Mouse (Mus musculus) adrenal gland, adult (tissue): ENCODE measurements around the gene Erc2.

Experiments used
- DNase-seq, 2 experiments: peaks; one replicate each; pipeline ENCODE4 v3.0.0; 2022 to 2023; ENCODE audit warnings: low spot score in 1 of 2; ENCODE audit not compliant: inconsistent age in 2 of 2

Erc2 gene

DNA sequence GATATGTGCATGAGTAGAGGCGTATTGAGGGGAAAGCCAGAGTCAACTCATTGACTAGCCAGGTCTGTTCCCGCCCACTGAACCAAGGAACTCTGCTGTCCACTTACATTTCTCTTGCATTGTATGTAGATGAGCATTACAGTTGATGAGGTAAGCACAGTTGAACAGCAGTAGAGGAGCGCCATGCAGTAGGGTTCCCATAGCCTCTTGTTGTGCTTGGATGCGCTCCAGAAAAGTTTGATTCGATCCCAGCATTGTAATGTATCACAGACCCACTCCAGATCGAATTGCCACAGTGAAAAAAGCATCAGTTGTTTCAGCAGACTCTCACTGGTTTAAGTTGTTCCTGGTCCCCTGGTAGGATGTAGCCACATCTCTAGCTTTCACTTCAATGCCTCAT is 656.7 kb downstream of the Erc2 start:
- no peak for DNase-seq

DNA sequence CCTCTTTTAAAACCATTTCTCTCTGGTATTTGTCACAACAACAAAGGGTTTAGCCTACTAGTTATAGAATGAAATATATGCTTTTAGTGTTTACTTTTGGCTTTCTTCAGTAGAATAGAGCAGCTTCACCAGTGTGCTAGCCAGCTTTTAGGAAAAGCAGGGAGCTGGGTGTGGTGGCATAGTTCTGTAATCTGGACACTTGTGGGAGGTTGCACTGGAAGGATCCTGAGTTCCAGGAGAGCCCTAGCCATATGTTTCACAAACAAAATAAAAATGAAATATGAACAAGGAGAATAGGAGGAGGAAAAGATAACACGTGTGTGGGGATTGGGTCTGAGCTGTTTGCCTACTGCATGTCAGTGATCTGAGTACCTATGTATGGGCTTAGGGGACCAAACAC is 658.1 kb downstream of the Erc2 start:
- DNase-seq = no peak

DNA sequence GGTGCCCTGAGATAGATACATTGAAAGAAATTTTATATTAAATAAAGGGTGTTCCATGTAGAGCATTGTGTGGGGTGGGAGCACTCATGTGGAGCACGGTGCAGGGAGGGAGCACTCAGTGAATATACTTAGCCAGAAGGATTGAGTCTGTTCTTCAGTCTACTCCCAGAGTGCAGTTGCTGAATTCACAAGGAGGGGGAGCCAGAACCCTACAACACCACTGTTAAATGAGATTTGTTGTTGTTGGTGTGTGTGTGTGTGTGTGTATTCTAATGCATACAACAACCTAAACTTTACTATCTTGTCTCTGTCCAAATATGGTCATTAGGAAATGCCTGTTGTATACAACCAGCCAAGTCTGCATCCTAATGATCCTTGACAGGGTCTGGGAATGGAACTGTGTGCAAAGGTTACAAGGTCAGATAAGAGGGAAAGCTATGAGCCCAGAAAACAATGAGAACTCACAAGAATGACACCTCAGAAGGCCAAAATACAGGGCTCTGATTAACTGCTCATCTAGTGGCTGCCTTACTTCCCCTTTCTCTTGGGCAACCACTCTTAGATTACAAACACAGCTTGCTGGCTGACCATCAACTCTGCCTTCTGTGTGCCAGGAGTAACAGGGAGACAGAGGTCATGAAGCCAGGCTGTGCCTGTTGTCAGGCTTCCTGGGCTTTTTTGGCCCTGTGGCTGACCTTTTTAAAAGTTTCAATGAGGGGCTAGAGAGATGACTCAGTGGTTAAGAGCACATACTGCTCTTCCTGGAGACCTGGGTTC is 661.3 kb downstream of the Erc2 start:
- DNase-seq = peak in 1 of 2 experiments; percentile 81

DNA sequence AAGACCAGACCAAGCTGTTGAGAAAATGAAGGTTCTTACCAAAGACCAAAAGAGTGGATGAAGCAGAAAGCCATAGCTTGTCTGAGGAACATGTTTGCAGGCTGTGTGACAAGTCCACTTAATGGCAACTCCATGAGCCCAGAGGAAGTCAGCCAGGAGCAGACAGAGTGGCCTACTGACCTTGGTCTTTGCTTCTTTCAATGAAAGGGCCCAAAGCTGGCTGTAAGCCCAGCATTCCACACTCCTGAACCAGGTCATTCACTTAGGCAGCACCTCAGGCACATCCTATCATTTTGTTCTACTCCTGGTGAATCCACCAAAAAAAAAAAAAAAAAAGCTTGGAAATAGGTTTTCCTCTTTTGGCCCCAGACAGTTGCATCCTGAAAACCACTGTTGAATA is 664.3 kb downstream of the Erc2 start:
- peak; percentile 49 to 72 for DNase-seq

DNA sequence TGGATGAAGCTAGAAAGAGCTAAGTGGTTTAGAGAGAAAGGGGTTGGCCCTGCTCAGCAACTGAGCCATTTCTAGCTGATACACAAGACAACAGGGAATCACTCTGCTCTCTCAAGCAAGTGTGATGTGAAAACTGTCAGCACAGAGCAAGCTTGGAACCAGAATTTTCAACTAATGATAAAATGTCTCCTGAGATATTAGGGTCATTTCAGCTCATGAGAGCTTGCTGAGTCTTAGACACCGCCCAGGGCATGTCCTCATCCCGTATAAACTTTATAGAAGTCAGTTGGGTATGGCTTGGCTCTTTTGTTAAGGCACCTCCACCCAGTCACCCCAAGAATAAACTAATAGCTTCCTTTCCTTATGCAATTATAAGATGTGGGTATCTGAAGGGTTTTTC is 666.0 kb downstream of the Erc2 start:
- no peak for DNase-seq

DNA sequence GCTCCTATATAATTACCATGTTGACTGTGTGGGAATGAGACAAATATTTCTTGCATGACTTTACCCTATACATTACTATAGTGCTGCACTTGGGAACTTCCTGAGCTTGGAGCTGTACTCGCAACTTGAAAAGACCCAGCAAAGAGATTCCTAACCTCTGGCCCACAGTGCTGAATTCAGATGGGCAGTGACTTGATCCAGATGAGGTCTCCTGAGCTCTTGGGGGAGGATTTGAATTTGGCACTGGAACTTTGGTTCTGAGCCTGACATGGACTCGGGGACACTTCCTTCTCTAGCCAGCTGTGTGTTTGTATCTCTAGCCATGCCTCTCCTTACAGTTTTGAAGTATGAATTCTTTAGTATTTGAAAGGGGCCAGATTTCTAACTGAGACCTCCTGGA is 666.7 kb downstream of the Erc2 start:
- DNase-seq = no peak

DNA sequence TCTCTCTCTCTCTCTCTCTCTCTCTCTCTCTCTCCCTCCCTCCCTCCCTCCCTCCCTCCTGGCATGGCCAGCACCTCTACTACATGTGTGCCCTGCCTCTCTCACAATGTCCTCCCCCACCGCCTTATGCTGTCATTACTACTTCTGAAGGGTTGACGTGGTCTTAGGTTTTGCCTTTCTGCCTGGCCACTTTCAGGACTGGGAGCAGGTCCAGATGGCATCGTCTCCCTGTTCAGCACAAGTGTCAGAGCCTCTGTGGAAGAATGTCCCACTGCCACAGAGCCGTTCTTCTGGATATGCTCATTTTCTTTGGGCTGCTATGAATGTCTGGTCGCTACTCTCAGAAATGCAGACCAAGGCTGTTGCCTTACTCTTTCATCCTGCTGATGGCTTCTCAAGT is 671.7 kb downstream of the Erc2 start:
- no peak for DNase-seq

DNA sequence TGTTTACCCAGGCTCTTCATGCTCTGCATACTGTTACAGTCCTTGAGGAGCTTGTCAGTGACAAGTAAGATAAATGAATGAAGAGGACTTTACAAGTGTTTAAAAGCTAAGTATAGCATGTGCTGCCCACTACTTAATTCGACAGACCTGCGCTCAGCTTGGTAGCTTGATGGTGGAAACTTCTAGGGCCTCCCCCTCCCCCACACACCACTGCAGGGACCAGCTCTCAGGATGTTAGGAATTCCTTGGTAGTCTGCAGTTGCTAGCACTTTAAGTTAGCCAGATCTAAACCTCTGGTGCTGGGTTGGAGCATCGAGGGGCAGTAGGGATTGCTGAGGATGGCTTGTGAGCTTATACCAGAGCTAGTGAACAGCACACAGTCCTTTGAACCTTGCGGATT is 672.9 kb downstream of the Erc2 start:
- DNase-seq = no peak

DNA sequence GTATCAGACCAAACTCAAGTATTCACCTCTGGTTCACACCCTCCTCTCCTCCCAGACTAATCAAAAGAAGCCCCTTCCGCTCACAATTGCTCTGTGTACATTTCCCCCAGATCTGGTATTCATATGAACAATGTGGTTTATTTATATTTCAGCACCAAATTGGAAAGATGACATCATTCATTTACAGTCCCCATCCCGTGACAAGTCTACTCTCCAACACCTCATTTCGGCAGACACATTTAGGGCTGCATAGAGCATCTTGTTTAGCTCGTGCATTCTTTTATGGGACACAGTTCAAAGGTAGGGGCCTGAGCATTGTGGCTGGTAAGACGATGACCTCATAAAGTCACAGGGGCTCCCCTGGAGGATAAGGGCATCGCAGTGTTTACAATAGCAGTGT is 677.9 kb downstream of the Erc2 start:
- DNase-seq = no peak

DNA sequence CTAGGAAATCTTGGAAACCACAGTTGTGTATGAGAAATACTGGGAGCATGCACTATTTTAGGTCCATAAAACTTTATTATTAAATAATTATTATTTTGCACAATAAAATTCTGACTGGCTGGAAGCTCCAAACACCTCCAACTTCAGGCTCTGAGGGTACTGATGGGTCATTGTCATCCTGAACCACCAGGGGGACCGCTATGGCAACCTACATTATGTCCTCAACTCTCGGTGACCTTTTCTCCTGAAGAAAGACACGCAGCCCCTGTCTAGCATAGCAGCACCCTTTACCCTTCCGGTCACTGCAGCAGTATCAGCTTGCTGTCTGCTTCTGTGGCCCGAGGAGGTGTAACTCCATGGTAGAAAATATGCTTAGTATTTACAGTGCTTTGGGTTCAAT is 679.0 kb downstream of the Erc2 start:
- DNase-seq = peak; percentile 25 to 40

DNA sequence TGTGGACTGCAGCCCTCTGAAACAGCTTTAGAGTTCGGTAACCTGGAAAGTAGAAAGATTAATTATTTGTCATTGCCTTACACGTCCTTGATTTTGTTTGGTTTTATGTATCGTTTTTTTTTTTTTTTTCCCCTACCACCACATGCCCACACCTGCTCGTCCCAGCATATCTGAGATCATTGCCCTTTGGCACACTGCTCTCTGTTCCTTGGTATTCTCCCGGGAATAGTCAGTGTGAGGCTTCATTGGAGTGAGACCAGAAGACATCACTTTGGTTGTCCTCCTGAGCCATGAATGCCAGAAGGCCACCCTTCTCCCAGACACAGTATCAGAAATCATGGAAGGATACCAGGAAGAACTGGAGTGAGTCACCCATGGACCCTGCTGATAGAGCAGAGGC is 681.9 kb downstream of the Erc2 start:
- DNase-seq = peak in 1 of 2 experiments; percentile 44

DNA sequence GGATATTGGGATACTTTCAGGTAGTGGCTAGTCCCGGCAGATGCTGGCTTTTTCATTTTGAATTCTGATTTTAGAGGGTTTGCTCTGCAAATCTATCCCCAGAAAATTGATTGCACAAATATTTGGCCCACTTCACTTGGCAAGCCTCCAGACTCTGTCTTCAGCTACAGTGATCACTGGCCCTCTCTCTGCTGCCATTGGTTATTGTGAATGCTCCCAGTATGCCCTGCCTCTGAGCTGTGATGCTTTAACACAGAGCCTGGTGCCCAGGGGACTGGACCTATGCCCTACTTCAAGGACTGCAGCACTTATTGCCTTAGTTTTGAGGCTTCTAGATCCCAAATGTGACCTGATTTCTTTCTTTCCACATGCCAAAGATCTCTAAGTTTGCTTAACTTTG is 686.4 kb downstream of the Erc2 start:
- DNase-seq = peak in 1 of 2 experiments; percentile 48

DNA sequence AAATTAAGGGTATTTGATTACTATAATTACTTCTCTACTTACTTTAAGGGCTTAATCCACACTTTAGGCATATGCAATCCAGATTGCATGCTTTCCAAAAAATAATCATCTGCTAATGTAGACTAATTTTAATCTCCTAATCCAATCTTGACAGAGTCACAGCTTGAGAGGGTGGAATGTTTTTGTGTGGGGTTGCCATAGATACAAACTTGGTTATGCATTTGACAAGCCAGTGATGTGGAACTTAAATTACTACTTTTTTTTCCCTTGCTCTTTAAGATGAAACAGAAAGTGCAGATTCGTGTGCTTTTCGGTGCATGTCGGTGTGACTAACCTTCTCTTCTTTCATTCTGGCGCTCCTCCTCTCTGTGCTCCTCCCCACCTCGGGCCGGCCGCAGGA is 694.6 kb downstream of the Erc2 start:
- DNase-seq = no peak

DNA sequence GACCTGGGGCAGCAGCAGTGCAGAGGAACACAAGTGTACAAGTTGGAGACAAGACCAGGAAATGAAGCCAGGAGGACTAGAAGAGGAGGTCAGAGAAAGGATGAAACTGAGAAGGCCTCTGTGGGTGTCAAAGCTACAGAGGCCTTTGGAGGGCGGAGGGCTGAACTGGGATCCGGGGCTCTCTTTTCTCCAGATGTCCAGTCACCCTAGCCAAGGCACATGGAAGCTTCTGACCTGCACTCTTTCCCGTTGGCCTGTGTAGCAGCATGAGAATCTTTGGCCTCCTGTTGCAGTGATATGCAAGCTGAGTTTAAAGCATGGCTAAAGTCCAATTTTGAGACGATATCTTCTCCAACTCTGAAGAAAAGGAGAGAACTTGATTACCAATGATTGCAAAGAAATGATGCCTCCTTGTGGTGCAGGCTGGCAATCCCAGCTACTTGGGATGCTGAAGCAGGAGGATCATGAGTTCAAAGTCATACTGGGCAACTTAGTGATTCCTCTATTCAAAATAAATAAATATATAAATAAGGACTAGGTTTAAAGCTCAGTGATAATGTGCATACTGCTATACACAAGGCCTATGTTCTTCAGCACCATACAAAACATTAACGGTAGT is 699.8 kb downstream of the Erc2 start:
- DNase-seq = peak; percentile 10 to 29

DNA sequence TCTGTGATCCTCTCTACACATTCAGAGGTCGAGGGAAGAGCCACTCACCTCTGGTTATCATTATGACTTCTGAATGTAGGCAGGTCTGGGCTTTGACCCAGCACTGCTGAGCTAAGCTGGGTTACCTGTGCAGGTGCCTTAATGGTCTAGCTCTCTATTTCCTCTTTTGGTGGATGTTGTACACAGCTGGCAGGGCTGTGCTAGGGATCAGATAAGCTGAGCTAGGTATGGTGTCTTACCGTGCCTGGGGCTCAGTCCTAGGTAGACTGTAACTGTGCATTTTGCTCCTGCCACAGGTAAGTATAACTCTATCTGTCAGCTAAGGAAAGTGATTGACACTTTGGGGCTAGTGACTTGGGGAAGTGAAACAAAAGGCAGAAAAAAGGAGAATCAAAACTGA is 701.0 kb downstream of the Erc2 start:
- DNase-seq = no peak

DNA sequence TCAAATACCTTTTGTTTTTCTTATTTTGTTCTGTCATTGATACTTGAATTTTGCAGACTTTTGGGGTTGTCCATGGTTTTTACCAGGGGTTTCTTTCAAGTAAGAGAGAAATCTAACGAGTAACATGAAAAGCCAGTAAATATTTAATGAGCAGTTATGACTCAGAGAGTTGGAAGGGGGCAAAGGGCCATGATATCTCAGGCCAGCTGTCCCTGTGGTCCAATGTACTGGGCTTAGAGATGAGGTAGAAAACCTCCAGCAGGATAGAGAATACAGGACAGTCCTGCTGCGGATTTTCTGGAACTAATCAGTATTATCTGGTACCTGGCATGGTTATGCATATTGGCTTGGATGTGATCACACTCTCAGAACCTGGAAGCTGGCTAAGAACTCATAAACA is 701.5 kb downstream of the Erc2 start:
- no peak for DNase-seq

DNA sequence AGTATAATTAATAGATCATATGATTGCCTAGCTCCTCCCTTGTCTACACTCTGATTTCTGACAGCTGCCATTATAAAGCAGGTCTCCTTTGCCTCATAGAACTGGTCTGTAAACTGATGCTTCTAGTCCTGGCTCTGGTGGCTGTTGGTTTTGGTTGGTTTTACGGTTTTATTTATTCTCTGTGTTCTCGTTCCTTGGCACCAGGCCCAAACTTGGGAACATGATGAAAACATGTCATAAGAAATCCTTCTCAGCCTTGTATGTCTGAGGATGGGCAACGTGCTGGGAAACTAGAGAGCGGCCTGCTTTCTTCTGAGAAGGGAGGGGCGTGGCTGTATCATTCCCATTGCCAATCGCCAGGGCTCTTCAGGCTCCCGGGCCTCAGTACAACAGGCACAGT is 704.2 kb downstream of the Erc2 start:
- peak in 1 of 2 experiments; percentile 31 for DNase-seq

DNA sequence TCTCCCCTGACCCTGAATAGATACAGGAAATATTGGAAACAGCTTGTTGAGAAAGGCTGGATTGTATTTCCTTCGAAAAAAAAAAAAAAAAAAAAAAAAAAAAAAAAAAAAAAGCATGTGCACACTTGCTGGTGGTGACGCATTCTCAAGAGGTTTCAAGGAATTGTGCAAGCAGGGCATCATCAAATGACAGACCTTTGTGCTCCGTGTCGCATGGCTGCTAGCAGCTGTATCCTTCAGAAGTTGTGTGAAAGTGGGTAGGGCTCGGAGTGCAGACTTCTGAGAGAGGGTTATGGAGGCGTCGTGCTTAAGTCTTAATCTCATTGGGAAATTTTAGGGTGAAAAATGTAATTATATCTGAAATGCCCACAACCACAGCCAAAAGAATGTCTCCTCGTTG is 706.3 kb downstream of the Erc2 start:
- no peak for DNase-seq

DNA sequence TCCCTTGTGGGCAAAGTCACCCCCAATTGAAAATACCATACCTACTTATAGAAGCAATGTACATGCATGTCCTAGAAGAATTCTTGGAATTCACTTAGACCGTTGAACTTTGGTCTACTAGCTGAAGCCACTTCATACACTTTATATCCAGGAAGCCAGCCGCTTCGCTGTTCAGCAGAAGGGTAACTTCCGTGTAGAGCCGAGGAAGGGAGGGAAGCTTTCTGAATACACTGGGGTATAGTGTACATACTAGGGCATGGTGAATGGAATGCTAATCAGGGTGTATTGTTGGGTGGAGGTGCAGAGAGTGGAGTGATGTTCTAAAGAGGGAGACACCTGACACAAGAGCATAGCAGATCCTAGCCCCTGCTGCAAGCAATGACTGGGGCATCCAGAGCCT is 708.9 kb downstream of the Erc2 start:
- DNase-seq = no peak

DNA sequence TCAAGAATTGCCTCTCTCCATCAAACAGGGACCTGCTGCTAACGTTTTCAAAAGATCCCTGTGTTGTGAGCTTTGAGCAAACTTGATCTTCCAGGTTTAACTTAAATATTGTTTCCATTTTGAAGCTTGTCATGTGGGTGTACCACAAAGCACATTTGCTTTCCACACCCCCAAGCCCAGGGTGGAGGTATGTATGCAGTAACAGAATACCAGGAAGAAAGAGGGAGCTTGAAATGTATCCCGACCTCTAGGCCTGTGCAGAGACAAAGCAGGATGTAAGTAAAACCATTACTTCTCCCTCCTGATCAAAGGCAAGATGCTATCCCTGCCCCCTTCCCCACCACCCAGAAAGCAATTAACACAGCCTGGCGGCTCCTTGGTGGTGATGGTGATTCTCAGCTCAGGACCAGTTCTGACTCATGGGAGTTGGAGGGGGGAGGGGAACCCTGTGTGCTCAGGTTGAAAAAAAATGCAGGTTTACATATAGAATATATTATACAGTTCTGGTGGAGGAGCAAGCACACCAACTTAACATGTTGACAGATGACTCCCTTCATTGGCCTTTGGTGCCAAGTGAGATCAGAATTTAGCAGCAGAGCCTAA is 710.2 kb downstream of the Erc2 start:
- no peak for DNase-seq

DNA sequence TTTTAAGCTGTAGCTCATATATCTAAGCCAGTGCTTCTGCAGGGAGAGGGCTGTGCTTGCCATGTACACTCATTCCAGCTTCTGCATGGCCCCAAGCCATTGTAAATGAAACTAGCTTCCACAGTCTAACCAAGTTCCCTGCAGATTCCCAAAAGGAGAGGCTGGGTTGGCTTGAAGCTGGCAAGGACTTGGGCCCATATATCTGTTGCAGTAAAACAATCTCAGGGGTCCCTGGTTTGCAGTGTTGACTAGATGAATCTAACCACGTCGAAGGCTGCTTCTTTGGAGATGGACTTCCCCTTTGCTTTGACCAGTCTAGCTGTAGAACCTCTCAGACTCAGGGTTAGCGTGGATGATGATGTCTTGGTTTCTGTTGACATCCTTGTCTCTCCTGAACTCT is 716.9 kb downstream of the Erc2 start:
- no peak for DNase-seq

DNA sequence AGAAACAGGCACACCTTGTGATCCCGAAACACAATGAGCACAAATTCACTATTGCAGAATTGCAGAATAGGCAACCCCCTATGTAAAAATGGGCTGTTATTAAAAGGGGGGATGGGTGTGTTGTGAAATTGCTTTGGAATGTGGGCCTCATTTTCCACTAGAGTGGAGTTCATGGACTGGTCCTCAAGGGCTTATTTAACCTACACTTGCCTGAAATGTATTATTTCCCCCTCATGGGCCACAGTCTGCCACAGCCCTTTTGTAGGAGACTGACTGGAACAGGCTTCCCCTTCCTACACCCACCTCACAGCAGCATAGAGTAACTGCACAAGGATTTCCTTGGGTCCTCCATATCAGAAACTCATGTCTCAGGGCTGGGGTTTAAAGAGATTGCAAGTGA is 726.9 kb downstream of the Erc2 start:
- no peak for DNase-seq

DNA sequence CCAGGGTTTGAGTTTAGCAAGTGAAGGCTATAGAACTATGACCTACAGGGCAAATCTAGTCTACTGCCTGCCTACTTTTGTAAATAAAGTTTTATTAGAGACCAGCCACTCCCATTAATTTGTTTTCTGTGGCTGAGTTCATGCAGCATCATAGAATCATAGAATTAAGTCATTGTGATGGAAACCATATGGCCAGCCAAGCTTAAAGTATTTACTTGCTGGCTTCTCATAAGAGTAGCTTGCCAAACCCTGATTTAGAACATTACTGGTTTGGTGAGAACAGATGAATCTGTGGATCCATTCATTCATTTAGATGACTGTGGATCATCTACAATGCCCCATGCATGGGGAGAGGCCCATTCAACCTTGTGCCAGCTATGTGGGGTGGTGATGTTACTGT is 733.8 kb downstream of the Erc2 start:
- DNase-seq = no peak
